Mouse (Mus musculus): ENCODE data around the gene Srrt. TPM values are rescaled to one million over a fixed set of nuclear protein-coding genes. Genes with fewer than 3 reads are reported as not detected.
A peak's percentile ranks its signal among the peaks of the same experiment; 100 is the strongest.

Srrt gene
- total RNA-seq, 2 experiments from 2014 or later = 108 to 119 TPM

DNA sequence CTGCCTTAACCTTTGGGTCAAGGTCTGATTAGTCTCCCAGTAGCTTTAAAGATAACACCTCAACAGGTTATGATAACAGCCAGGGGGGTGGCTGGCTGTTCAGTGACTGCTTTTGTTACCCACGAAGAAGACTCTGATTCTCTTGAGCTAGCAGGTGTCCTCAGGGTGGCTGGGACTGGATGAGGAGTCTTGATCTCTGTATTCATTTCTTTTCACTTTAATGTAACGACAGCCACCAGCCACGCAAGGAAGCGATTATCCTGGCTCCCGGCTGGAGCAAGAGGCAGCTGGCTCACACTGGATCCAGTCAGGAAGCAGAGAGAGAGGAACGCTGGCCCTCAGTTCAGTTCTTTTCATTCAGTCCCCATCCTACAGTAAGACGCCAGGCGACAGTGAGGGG, 29.7 kb upstream of the Srrt start:
- DNase-seq = no peak

DNA sequence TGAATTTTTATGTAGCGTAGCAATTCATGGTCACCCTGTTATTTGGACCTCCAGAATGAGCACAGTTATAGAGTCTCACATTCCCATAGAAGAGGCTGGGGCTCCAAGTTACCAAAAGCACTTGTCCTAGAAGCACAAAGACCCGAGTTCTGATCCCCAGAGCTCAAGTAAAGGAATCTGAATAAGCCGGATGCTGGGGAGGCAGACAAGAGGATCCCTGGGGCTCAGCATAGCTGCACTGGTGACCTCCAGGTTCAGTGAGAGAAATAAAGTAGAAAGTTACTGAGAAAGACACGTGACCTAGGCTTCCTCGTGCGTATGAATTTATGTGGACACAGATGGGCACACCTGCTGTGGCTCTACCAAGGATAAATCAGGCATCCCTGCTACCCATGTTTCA, 27.6 kb upstream of the Srrt start:
- no peak for DNase-seq

DNA sequence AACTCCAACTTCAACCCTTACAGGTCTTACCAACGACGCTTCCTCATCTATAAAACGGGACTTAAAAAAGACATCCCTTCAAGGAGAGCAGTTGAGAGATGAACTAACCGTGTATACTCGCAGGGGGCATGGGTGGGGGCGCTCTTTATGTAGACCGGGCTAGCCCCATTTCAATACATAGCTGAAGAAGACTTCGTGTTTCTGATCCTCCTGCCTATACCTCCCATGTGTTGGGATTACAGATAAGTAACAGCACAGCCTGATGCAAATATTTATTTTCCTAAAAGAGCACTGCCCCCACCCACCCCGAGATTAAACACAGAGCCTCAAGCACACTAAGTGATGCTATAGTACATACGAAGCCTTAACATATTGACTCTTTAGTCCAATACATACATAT, 26.8 kb upstream of the Srrt start:
- DNase-seq = no peak

DNA sequence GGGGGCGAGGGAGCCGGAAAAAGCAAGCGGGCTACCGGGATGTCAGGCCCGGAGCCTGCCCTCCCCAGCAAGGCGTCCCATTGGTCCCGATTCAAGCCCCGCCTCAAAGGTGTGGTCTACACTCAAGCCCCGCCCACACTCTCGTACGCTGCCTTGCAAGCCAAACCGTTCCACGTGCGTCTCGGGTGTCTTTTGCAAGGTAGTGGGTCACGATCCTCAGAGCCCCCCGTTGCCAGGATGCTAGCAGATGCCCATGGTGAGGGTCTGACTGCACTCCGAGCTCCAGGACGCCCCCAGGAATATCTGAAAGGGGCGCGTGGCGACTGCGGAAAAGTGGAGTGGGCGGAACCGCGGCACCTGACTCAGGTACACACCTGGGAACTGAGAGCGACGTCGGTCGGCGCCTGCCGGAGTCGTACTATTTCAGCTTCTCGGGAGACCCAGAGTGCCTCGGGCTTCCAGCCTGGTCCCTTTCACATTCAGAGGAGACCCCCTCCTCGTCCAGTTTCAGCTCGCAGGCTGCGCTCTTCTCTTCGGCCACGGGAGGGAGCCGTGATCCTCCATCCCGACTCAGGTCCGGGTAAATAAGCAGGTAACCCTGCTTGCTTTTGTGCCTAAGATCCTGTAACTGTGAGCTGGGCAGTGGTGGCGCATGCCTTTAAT, 26.2 kb upstream of the Srrt start, which contains the start of gene Slc12a9:
Slc12a9 (minus strand) TSS at position 86 of the 663 bp plus-strand sequence.
- DNase-seq = peak; percentile 97

DNA sequence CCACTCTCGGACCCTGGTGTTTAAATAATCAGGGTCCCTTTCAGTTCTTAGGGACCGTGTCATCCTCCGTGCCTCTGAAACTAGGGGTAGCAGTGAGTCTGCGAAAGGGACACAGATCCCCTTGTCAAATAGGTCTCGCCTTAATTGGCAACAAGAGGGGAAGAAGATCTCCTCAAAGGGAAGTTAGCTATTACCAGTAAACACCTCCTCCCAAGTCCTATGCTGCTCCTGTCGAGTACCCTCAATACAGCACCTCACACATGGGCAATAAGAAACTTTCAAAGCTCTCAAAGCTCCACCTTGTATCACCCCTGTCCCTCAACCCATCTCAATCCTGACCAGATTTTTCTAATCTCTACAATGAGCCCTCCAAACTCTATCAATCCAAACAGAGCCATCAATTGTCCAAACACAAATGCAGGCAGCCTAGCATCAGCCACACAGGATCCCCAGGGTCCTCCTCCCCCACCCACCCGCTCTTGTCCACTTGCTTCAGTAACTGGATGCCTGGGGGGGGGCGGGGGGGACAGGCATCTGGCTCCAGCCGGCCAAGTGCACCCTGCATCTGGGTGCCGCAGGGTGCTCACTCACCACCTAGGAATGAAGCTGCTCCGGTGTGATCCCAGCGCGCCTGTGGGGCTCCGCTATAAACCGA, 25.5 kb upstream of the Srrt start:
- no peak for DNase-seq

DNA sequence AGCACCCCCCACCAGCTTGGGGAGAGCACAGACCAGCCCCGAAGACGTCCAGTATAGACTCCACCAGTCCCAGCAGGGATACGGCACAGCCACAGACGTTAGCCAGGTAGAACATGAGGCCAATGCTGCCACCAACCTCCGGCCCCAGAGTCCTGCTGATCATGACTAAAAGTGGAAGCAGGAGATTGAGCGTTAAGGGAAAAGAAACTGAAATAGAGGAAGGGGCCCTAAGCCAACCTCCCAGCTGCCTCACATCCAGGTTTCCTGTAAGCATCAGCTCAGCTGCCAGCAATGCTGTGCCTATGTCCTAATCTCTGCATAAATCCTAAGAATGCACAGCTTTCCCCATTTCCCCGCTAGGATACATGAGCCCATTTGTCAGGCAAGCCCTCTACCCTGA, 23.4 kb upstream of the Srrt start:
- DNase-seq = no peak

DNA sequence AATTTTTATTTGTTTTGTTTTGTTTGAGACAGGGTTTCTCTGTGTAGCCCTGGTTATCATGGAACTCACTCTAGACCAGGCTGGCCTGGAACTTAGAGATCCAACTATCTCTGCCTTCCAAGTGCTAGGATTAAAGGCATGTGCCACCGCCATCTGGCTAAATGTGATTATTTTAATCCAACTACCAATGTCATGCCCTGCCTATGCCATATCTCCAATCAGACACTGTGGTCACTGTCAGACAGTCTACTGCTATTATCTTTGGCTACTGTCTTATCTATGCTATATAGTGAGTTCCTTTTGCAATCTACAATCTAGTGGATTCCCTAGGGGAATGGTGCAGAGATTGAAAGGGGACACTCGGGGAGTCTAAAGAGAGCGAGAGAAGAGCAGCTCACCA, 13.5 kb upstream of the Srrt start:
- no peak for DNase-seq

DNA sequence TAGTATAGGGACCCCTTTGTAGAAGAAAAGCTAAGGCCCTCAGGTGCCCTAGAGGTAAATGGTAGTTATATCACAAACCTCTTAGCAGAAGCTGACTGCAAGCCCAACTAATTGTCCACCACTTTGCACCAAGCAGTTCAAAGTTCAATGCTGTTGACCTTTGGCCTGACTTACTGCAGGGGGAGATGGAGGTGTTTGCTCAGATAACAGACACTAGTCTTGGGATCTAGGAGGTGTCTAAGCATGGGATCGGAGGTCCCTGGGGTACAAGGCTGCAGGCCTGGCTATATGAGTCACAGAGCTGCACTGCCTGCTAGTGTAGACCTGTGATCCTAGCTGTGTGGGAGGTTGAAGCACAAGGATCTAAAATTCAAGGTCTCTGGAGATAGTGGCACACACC, 11.1 kb upstream of the Srrt start:
- DNase-seq = no peak

DNA sequence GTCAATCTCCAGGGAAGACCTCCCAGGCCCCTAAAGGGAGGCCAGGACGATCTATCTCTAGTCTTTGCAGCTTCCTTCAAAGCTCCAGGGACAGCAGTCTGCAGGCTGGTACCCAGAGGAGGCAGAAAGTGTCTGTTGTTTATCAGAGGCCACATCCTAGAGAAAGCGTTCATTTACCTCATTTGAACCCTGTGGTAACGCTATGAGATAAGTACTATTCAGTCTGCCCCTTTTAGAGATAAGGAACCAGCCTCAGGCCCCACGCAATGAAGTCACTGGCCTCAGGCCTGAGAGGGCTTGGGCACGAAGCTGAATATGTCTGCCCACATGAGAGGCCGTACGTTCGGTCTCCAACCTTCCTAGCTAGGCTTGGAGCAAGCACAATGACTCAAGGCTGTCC, 9.9 kb upstream of the Srrt start:
- DNase-seq = no peak

DNA sequence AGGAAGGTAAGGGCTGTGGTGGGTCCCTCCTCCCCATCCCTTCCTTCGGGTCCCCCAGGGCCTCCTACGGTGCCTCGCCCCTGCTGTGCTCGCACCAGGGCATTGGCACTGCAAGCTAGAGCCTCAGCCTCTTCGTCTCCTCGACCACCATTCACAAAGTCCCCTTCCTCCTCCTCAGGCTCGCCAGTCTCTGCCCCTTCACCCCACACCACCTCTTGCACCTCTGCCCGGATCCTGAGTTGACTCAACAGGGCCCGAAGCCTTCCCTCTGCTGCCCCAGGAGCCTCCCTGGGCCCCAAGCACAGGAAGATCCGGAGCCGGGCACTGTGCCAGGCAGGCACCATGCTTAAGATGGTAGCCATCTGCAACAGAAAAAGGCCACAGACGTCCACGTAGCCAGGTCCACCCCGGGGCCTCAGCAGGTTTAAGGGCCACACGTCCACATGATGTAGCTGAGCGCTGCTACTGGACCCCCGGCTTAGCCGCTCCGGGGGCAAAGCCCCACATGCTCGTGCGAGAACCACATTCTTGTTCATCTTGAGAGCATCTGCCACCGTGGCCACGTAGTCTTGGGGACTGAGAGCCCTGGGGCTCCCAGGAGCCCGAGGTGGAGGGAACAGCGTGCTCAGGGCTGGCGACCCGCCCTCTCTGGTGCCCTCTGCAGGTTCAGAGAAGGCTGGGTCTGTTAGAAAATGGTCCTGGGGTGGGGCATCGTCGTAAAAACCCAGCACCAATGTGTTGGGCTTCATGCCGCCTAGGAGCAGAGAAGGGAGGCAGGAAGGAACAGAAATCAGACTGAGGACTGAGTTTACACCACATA, 7.8 kb upstream of the Srrt start:
- peak; percentile 56 for DNase-seq

DNA sequence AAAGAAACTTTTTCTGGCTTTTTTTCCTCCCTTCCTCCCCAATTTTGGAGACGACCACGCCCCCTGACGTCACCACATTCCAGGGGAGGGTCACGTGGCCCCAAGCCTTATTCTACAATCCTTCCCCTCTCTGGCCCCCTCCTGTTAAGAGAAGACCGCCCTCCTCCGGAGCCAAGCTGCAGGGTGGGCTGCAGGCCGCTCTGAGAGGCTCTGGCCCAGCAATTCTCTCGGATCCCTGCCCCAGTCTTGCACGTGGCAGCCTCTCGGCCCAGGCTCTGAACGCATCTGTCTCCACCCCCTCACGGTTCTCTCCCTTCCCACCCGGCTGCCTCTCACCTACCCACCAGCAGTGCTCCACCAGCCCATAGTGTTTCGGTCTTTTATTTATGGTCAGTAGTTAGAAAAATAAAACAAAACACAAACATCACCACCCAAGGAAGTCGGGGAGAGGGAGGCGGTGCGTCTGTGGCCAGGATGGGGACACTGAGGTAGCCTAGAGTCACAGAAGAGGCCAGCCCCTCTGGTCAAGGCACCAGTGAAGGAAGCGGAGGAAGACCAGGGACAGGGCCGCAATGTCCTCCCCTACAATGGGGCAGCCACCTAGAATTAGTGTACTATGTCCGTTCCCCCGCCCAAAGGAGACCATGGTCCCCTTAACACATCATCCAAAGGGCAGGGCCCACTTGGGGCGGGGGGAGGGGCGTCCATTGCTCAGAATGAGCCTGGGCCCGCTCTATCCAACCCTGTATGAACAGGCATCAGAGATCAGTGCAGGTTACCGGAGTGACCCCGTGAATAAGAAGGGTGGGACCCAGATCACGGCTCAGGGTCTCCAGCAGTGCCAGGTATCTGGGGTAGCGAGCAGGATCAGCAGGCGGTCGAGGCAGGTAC, 7.0 kb upstream of the Srrt start, which contains the start of gene Trip6:
Trip6 (minus strand) TSS at position 212 of the 891 bp plus-strand sequence.
- peak; percentile 95 for DNase-seq

DNA sequence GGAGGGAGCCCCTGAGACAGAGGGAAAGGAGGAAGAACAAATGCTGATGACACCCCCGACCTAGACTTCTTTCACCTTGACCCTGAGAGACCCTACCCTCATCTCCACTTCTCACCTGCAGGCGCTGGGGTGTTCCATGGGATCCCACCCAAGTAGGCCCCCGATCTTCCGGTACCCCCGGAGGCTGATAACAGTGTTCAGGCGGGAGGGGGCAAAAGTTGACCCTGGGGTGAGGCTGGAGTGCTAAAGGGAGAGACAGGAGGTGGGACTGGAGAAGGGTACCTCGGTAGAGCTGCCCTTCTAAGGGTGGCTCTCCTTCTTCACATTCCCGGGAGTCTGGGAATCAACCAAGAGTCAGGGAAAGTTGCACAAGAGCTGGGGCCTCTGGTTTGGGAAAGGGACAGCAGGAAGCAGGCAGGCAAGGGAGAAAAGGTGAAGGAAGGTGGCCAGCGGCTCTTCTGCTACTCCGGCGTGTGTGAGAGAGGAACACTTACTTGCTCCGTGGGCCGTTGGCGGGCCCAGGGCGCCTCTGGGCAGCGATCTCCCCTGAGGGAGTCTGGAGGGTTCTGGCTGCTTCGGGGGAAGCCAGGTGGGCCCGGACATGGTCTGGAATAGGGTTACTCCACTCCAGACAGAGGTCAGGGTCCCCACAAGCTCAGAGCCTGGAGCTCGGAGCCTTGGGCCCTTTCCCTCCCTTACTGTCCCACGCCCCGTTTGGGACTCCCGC, 6.2 kb upstream of the Srrt start:
- DNase-seq = no peak

DNA sequence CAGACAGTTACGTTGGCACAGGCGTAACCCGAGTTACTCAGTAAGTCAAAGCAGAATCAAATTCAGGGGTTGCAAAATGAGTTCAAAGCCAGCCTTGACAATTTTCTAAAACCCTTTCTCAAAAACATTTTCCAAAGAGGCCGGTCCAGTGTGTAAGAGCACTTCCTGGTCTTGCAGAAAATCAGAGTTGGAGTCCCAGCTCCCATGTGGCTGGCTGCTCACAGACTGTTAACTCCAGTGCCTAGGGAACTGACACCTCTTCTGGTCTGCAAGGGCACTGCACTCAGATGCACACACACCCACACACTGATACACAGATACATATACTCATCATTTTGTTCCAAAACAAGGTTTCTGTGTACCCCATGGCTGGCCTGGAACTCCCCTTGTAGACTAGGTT, 882 bp upstream of the Srrt start:
- no peak for DNase-seq

DNA sequence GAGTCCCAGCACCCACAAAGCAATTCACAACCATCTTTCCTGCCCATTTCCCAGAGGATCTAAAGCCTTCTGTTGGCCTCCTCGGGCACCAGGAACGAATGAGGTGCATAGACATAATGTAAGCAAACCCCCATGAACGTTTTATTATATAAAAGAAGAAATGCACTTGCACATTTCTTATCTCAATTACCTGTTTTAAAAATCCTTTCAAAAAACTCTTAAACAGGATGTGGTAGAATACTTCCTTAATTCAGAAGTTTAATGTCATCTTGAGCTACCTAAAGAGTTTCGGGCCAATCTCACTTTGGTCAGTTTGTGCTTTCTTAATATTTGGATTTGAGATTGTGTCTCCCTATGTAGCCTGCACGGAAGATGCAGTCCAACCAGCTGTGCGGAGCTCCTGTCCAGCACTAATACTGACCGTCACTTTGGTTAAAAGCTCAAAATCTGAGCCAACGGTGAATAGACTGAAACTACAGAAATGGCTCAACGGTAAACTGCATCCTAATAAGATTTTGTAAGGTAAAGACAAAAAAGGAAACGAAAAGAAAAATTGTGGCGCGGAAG, 952 bp downstream of the Srrt start:
- DNase-seq = no peak

DNA sequence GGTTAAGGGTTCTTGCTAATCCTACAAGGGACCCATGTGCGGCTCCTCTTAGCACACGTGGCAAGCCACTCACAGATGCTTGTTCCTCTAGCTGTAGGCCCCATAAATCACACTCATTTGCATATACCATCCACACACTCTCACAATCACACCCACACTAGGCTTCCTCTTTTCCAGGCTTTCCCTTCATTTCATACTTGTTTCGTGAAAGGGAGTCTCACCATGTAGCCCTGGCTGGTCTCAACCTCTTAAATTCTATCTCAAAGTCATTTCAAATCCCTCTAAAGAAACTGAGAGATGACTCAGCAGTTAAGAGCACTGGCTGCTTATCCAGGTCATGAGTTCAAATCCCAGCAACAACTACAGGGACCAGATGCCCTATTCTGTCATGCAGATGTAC, 1.7 kb downstream of the Srrt start:
- DNase-seq = no peak

DNA sequence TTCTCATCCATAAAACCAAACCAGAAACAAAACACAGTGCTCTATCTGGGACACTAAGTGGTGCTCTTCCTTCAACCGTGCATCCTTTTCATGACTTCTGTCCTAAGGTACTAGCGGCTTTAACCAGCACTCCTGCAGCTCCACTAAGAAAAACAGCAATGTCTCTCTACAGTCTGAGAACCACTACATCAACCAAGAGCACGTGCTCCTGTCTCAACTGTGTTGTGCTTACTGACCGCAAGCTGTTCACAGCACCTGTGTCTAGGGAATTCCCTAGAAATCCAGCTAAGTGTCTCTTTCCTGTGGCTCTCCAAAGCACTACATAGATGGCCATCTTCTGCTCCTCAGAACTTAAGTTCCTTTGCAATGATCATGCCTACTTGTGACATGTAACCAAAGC, 2.7 kb downstream of the Srrt start:
- no peak for DNase-seq

DNA sequence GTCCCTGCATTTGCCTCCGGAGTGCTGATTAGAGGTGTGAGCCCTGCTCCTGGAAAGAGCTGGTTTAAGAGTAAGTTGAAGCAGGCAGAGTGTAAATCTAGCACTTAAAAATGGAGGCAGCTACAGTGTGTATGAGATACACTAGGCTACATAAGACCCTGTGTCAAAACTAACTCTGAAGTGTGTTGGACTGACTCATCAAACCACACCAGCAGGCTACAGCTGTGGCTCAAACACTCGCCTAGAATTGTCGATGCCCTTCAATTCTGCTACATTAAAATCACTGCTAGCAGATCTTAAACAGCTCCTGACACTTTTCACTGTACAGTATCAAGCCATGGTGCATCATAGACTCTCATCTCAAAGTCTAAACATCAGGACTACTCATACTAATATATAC, 3.3 kb downstream of the Srrt start:
- no peak for DNase-seq

DNA sequence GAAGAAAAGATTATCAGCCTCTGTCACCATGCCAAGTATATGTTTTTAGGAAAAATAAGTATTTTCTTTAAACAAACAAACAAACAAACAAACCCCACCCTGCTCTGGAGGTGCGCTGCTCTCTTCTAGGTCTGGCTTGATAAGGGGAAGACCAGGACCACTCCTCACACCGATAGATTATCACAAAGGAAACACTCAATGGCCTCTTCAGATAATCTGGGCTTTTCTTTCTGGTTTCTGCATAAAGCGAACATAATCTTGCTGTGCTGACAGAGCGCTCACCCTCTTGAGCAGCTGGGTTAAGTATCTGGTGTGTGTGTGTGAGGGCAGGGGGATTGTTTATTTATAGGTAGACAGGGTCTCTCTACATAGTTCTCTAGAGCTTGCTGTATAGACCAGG, 3.9 kb downstream of the Srrt start:
- no peak for DNase-seq

DNA sequence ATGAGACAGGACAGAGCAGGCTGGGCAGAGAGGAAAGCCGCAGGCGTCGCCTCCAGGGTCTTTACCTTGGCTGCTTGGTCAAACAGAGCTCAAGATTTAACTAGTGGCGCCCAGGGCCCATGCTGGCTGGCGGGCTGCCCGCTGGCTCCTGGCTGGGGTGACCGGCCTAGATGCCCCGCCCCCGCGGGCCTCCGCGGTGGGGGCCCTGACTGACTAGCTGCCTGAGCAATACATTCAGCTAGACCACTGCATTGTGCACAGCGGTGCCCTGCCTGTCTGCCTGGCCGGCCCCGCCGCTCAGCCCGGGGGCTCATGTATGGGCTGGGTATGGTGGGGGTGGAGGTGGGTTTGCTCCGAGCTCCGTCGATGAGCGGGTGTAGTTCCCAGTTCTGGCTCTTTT, 6.2 kb downstream of the Srrt start:
- DNase-seq = peak; percentile 44

DNA sequence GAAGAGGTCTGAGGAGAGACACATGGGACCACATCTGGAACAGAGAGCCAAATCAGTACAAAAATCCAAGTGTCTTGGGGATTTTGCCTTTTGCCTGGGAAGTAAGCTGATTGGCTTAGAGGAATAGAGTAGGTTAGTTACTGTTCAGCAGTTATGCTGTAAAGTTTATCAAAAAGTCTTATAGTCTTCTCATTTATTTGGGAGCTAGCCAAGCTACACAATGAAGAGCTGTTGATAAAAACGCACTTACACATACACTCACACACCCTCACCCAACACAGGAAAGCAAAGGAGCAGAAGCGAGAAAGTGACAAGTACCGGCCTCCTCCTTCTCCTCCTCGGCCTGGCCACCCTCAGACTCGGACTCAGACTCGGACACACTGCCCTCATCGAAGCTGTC, 8.2 kb downstream of the Srrt start:
- no peak for DNase-seq

DNA sequence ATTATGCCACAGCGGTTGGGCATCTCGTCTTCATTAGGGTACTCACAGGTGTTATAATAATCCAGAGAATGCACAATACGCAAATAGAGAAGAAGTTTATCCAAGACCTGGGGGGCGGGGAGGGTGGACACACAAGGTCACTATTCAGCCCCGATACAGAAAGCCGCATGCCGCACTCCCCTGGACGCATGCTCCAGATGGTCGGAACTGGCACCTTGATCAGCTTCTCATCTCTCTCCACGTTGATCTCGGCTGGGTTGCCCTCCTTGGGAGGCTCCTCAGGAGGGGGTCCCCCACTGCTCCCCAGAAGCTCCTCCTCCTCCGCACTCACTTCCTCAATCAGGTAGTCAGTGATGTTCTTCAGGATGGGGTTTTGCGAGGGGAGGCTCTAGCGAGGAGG, 10.3 kb downstream of the Srrt start:
- DNase-seq = no peak

DNA sequence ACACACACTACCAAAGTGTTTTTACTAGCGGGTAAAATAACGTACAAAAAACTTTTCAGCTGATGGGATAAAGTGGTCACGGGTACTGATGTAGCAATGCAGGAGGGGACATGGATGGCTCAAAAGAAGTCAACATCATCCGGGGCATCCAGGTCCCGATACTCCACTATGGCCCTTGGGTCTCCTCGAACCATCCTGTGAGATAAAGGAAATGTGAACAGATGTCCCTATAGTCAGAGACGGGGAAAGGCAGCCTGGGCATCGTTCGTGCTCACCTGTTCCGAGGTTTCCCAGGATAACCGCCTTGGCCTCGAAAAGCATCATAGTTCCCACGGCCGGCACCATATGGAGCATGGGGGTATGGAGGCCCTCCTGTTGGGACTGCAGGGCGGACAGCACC, 11.8 kb downstream of the Srrt start:
- DNase-seq = no peak

Data from heart, postnatal 4 days (tissue).